Mouse (Mus musculus): Measurements from ENCODE around the gene Tm4sf20. TPM values are rescaled to one million over a fixed set of nuclear protein-coding genes. Genes with fewer than 3 reads are reported as not detected.

Gene Tm4sf20
- total RNA-seq, 2 experiments from 2014 or later = not detected

DNA sequence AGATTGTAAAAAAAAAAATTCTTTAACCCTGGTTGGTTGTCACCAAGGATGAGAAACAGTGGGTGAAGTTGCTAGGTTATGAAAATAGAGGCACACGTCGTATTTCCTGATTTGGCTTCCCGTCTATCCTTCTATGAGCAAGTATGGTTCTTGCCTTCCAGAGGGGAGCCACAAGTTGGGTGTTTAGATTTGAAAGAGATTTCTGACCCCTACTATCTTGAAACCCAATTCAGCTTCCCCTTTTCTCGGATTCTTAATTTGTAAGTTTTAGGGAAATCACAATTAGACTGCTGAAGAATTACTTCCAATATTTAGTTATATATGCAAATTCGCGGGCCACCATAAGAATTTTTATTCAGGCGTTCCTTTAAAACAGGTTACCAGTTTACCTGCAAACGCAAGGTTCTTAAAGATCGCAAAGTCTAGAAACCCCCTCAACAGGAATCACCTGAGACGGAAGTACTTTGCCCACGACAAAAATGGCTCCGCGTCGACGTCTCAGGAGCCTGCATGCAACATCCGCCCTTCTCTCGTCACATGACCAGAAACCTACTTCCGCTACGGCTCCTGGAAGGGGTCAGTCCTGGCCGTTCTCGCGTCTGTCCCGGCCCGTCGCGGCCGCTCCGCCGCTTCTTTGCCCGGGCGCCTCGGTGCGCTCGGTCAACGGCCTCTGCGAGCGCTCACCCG, 43.8 kb downstream of the Tm4sf20 start, which contains the start of gene Mff:
TSS of gene Mff (plus strand) at position 552 of the 687 bp plus-strand sequence.
- intact Hi-C loops (cut with DNase I) = loop anchor here (5.0 to 10.0 kb wide), 2 partner anchors 120 to 407 kb away; partner anchors contain the start of gene Rhbdd1
- peak; percentile 84 for DNase-seq (ENCODE audit: low spot score)

DNA sequence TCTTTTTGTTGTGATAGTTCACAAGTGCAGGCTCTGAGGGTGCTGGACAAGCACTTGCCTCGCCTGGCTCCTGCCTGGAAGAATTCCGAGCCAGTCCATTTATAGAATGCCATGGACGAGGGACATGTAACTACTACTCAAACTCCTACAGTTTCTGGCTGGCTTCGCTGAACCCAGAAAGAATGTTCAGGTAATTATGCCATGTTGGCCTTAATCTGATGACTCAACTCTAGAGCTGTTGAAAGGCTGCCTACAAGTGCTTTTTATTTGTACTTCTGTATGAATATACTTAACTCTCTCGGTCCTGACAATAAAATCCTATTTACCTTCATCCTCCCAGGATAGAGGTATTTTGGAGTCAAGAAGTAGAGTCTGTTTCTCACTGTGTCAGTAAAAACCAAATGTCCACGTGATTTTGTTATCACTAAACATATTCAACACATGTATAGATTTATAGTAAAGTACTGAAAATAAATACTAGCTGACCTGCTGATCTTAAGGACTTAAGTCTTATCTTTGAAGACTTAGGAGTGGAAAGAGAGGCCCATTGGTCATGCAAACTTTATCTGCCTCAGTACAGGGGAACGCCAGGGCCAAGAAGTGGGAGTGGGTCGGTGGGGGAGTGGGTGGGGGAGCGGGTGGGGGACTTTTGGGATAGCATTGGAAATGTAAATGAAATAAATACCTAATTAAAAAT, 50.3 kb downstream of the Tm4sf20 start:
- no peak for DNase-seq (ENCODE audit: low spot score)
- intact Hi-C loops (cut with DNase I) = no loop called here

Other genes with a start within 250 kb of the Tm4sf20 start
- gene Col4a4, start 181.6 kb downstream of the Tm4sf20 start, total RNA-seq (2021) = 10 to 100 TPM in 1 of 2 experiments, 1 to 10 TPM in 1; 9.6 to 10.5 TPM
- gene Col4a3, start 181.5 kb downstream of the Tm4sf20 start, total RNA-seq (2021) = 1 to 10 TPM; 3.3 to 3.7 TPM
- 100 to 1,000 TPM; 178 to 193 TPM for gene Mff, start 43.6 kb downstream of the Tm4sf20 start, total RNA-seq (2021)
- gene Gm47791, start 2.8 kb upstream of the Tm4sf20 start, total RNA-seq (2021) = not detected
- 10 to 100 TPM; 30.7 to 32.2 TPM for gene Agfg1, start 71.0 kb upstream of the Tm4sf20 start, total RNA-seq (2021)
- gene A030005L19Rik, start 144.9 kb upstream of the Tm4sf20 start, total RNA-seq (2021) = not detected
- gene A030014E15Rik, start 156.5 kb upstream of the Tm4sf20 start, total RNA-seq (2021) = not detected
- gene Gm6217, start 162.9 kb upstream of the Tm4sf20 start, total RNA-seq (2021) = not detected
- gene A030003K21Rik, start 174.9 kb upstream of the Tm4sf20 start, total RNA-seq (2021) = not detected
- gene Gm7544, start 187.6 kb upstream of the Tm4sf20 start, total RNA-seq (2021) = not detected
- not detected for gene Gm47955, start 191.8 kb upstream of the Tm4sf20 start, total RNA-seq (2021)
- gene Gm47959, start 232.1 kb upstream of the Tm4sf20 start, total RNA-seq (2021) = not detected